Mouse (Mus musculus): Measurements from ENCODE around the gene N6amt1. TPM values are rescaled to one million over a fixed set of nuclear protein-coding genes. Genes with fewer than 3 reads are reported as not detected.

Gene N6amt1
- total RNA-seq (2012; rRNA removed) = 7.5 and 9.3 TPM in 2 replicates

DNA sequence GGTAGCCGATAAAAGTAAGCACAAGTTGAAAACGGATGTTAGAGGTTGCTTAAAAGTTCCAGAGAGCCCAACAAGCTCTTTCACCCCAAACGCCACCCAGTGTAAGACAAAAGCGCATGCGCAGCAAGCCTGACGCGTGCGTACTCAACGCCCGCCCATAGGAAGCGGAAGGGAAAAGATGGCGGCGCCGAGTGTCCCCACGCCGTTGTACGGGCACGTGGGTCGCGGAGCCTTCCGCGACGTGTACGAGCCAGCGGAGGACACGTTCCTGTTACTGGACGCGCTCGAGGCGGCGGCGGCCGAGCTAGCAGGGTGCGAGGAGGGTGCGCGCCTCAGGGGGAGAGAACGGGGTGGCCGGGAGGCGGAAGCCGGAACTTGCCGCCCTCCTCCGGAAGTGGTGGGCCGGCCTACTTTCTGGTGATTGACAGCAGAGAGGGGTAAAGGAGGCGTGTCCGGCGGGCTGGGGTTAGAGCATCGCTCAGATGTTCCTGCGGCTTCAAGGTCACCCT, at the start of gene N6amt1:
Gene N6amt1 (plus strand): TSS at position 111 of the 509 bp plus-strand sequence.
- Histone ChIP-seq H3K36me3 (ENCODE audit: control insufficient read depth, insufficient read depth, low read length, poor library complexity, severe bottlenecking) (peaks cover 4% of the 10 kb centered on the region; the same call in 1 of the 2 replicates), H3K9ac (ENCODE audit: insufficient read depth, low read depth, low read length, poor library complexity, severe bottlenecking) (peak within 1 kb of the TSS; percentile 100), H3K4me3 (ENCODE audit: insufficient read depth in 1 of 2, low read depth in 1 of 2, low read length in 2 of 2, poor library complexity in 1 of 2, severe bottlenecking in 1 of 2) (peak within 1 kb of the TSS; percentile 86 to 91), H3K9me3 (ENCODE audit: control insufficient read depth, insufficient read depth, low read depth, low read length) (no peaks in the 10 kb centered on the region), H3K27ac (ENCODE audit: insufficient read depth, low read depth, low read length, poor library complexity, severe bottlenecking) (peak within 1 kb of the TSS; percentile 94), H3K4me1 (ENCODE audit: control insufficient read depth in 2 of 2, insufficient read depth in 2 of 2, low read length in 2 of 2, poor library complexity in 1 of 2) (peaks cover 0 to 3% of the 10 kb centered on the region in 2 experiments; a peak in 2 of 4 replicates)
- no peak for TF ChIP-seq ZC3H11A (IDR thresholded peaks at IDR 0.05; ENCODE audit: borderline replicate concordance, low read depth, low read length)
- TF ChIP-seq HCFC1 (IDR thresholded peaks at IDR 0.05; ENCODE audit: borderline replicate concordance, insufficient read depth, low read length) = peak; percentile 69; the same call in 1 of the 2 replicates
- in situ Hi-C loops (cut with MboI; ENCODE audit: low sequenced_read_pairs in 2 of 2, unreplicated experiment in 2 of 2) = no loop called here
- peak; percentile 91 for DNase-seq (ENCODE audit: low read depth, low spot score)

DNA sequence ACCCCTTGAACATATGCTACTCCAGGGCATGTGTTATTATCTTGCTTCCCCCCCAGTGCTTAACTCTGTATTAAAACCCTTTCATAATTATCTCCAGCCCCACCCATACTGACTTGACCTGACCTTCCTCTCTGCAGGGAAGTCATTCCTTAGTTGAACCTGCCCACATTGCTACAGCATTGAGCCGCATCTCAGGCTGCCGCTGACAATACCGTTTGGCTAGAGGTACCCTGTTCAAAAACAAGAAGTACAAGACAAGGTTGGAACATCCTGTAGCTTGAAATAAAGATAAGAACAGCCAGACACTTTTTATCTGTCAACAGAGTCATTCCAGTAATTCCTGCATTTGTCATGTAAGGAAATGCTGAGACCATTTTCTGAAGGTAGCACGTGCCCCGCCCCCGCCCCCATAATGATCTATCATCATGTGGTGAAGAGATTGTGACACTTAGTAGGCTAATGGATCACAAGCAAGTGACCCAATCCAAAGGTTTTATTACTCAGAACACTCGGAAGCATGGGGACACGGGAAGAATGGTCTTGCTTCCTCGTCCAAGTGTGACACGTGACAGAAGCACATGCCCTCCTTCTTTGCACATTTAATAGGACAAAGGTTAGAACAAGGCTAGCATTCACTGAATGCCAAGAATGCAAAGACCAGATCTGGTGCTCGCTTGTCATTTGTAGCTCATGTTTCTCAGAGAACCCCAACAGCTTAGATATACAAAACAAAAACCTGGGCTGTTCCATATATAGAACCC, 48.6 kb upstream of the N6amt1 start:
- no peaks in the 10 kb centered on the region for H3K9me3 ChIP-seq (ENCODE audit: control insufficient read depth, insufficient read depth, low read depth, low read length)
- no peaks in the 10 kb centered on the region for H3K36me3 ChIP-seq (ENCODE audit: control insufficient read depth, insufficient read depth, low read length, poor library complexity, severe bottlenecking)
- no peak overlapping the region for H3K4me3 ChIP-seq (ENCODE audit: insufficient read depth in 1 of 2, low read depth in 1 of 2, low read length in 2 of 2, poor library complexity in 1 of 2, severe bottlenecking in 1 of 2)
- DNase-seq (ENCODE audit: low read depth, low spot score) = no peak
- H3K9ac ChIP-seq (ENCODE audit: insufficient read depth, low read depth, low read length, poor library complexity, severe bottlenecking) = no peak overlapping the region
- H3K27ac ChIP-seq (ENCODE audit: insufficient read depth, low read depth, low read length, poor library complexity, severe bottlenecking) = no peak overlapping the region
- no peaks in the 10 kb centered on the region for H3K4me1 ChIP-seq (ENCODE audit: control insufficient read depth in 2 of 2, insufficient read depth in 2 of 2, low read length in 2 of 2, poor library complexity in 1 of 2)
- TF ChIP-seq CHD2 (IDR thresholded peaks at IDR 0.05; ENCODE audit: low read depth, low read length) = no peak
- no peak for TF ChIP-seq ZNF384 (IDR thresholded peaks at IDR 0.05; ENCODE audit: low read depth, low read length)
- TF ChIP-seq MAFK (IDR thresholded peaks at IDR 0.05; ENCODE audit: insufficient read depth, low read depth, low read length) = no peak
- no peak for TF ChIP-seq HCFC1 (IDR thresholded peaks at IDR 0.05; ENCODE audit: borderline replicate concordance, insufficient read depth, low read length)
- TF ChIP-seq ZC3H11A (IDR thresholded peaks at IDR 0.05; ENCODE audit: borderline replicate concordance, low read depth, low read length) = no peak
- in situ Hi-C loops (cut with MboI; ENCODE audit: low sequenced_read_pairs in 2 of 2, unreplicated experiment in 2 of 2) = no loop called here

DNA sequence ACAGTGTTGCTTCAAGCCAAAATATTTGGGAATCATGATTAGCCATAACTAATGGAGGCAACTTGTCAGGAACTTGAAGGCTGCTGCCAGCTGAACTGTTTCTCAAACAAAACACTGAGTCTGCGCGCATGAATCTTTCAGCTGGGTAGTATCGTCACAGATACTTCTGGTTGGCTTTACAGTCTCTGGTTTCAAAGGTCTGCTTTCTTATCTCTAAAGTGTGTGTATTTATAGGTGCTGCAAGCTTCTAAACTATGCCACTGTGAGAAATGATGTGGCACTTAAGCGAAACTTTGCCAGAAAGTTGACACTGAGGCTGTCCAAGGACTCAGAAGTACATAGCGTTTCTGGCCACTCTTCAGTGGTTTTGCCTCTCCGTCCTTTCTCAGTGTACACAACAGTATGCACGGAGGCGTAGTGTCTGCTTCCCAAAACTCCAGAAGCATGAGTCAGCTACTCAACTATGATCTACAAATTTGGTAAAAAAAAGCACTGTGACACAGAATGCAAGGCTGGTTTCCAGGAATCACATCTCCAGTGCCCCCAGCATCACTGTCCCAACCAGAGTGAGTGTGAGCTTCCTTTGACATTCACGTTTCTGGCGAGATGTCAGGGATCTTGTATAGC, 46.8 kb upstream of the N6amt1 start:
- in situ Hi-C loops (cut with MboI; ENCODE audit: low sequenced_read_pairs in 2 of 2, unreplicated experiment in 2 of 2) = no loop called here

DNA sequence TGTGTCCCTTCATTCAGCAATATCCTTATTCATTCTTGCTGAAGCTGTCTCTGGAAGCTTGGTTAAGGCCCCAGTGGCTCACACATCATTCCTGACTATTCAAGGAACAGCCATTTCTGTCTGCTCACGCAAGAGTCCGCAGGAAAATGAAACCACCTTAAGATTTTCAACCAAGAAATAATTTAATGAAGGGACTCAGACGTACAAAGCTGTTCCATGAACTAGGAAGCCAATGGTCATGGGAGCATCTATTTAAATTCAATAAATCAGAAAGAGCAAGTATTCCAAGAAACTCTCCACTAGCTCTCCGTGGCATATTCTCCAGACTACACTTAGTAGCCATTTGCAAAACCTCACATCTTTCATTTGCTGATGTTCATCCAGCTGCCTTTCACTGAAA, 43.3 kb upstream of the N6amt1 start:
- no peak for DNase-seq (ENCODE audit: low read depth, low spot score)
- Histone ChIP-seq H3K4me3 (ENCODE audit: insufficient read depth in 1 of 2, low read depth in 1 of 2, low read length in 2 of 2, poor library complexity in 1 of 2, severe bottlenecking in 1 of 2) (no peak overlapping the region), H3K27ac (ENCODE audit: insufficient read depth, low read depth, low read length, poor library complexity, severe bottlenecking) (no peak overlapping the region), H3K9me3 (ENCODE audit: control insufficient read depth, insufficient read depth, low read depth, low read length) (no peaks in the 10 kb centered on the region), H3K9ac (ENCODE audit: insufficient read depth, low read depth, low read length, poor library complexity, severe bottlenecking) (no peak overlapping the region), H3K4me1 (ENCODE audit: control insufficient read depth in 2 of 2, insufficient read depth in 2 of 2, low read length in 2 of 2, poor library complexity in 1 of 2) (no peaks in the 10 kb centered on the region), H3K36me3 (ENCODE audit: control insufficient read depth, insufficient read depth, low read length, poor library complexity, severe bottlenecking) (no peaks in the 10 kb centered on the region)
- TF ChIP-seq ZNF384 (IDR thresholded peaks at IDR 0.05; ENCODE audit: low read depth, low read length) (no peak), MAFK (IDR thresholded peaks at IDR 0.05; ENCODE audit: insufficient read depth, low read depth, low read length) (no peak), CHD2 (IDR thresholded peaks at IDR 0.05; ENCODE audit: low read depth, low read length) (no peak), ZC3H11A (IDR thresholded peaks at IDR 0.05; ENCODE audit: borderline replicate concordance, low read depth, low read length) (no peak), HCFC1 (IDR thresholded peaks at IDR 0.05; ENCODE audit: borderline replicate concordance, insufficient read depth, low read length) (no peak)
- in situ Hi-C loops (cut with MboI; ENCODE audit: low sequenced_read_pairs in 2 of 2, unreplicated experiment in 2 of 2) = no loop called here

More for the DNA sequence above, 46.8 kb upstream of the N6amt1 start:
- Histone ChIP-seq H3K4me1 (ENCODE audit: control insufficient read depth in 2 of 2, insufficient read depth in 2 of 2, low read length in 2 of 2, poor library complexity in 1 of 2) (no peaks in the 10 kb centered on the region), H3K9ac (ENCODE audit: insufficient read depth, low read depth, low read length, poor library complexity, severe bottlenecking) (no peak overlapping the region), H3K36me3 (ENCODE audit: control insufficient read depth, insufficient read depth, low read length, poor library complexity, severe bottlenecking) (no peaks in the 10 kb centered on the region), H3K4me3 (ENCODE audit: insufficient read depth in 1 of 2, low read depth in 1 of 2, low read length in 2 of 2, poor library complexity in 1 of 2, severe bottlenecking in 1 of 2) (no peak overlapping the region), H3K27ac (ENCODE audit: insufficient read depth, low read depth, low read length, poor library complexity, severe bottlenecking) (no peak overlapping the region), H3K9me3 (ENCODE audit: control insufficient read depth, insufficient read depth, low read depth, low read length) (no peaks in the 10 kb centered on the region)
- TF ChIP-seq ZNF384 (IDR thresholded peaks at IDR 0.05; ENCODE audit: low read depth, low read length) = no peak
- no peak for TF ChIP-seq HCFC1 (IDR thresholded peaks at IDR 0.05; ENCODE audit: borderline replicate concordance, insufficient read depth, low read length)
- no peak for TF ChIP-seq ZC3H11A (IDR thresholded peaks at IDR 0.05; ENCODE audit: borderline replicate concordance, low read depth, low read length)
- TF ChIP-seq CHD2 (IDR thresholded peaks at IDR 0.05; ENCODE audit: low read depth, low read length) = no peak
- TF ChIP-seq MAFK (IDR thresholded peaks at IDR 0.05; ENCODE audit: insufficient read depth, low read depth, low read length) = no peak
- DNase-seq (ENCODE audit: low read depth, low spot score) = no peak
